Mouse (Mus musculus) kidney, embryonic 14.5 days (tissue): ENCODE data around the gene Anpep. TPM values are rescaled to one million over a fixed set of nuclear protein-coding genes. Genes with fewer than 3 reads are reported as not detected.
A peak's percentile ranks its signal among the peaks of the same experiment; 100 is the strongest.

ENCODE experiments used
- ATAC-seq: fragments of 200-750 bp; cut with Nextera tagmentation; 2 replicates; pipeline ENCODE4 v1.8.0; 2017; ENCODE audit warnings: moderate number of reproducible peaks, mild to moderate bottlenecking, moderate TSS enrichment, moderate library complexity; ENCODE audit not compliant: low FRiP score, low TSS enrichment
- H3K27ac ChIP-seq: fragments of 300-500 bp; sonication (generic); 2 replicates; pipeline ENCODE4 v1.5.1; 2014; ENCODE audit warnings: low read depth, mild to moderate bottlenecking, low read length, moderate library complexity, mixed read lengths
- H3K27me3 ChIP-seq: fragments of 300-500 bp; sonication (generic); 2 replicates; pipeline ENCODE4 v1.6.1; 2014; ENCODE audit warnings: mild to moderate bottlenecking, low read length; ENCODE audit not compliant: control insufficient read depth, insufficient read depth
- H3K36me3 ChIP-seq: fragments of 300-500 bp; sonication (generic); 2 replicates; pipeline ENCODE4 v1.6.1; 2014; ENCODE audit warnings: low read length, mixed read lengths; ENCODE audit not compliant: control insufficient read depth, insufficient read depth
- H3K4me1 ChIP-seq: fragments of 300-500 bp; sonication (generic); 2 replicates; pipeline ENCODE4 v1.6.1; 2014; ENCODE audit warnings: low read length, mixed read lengths; ENCODE audit not compliant: control insufficient read depth, insufficient read depth
- H3K4me2 ChIP-seq: fragments of 300-500 bp; sonication (generic); replicated peaks from 2 replicates; pipeline ENCODE4 v1.6.1; 2014; ENCODE audit warnings: low read depth, mild to moderate bottlenecking, low read length
- H3K4me3 ChIP-seq: fragments of 300-500 bp; sonication (generic); 2 replicates; pipeline ENCODE4 v1.5.1; 2014; ENCODE audit warnings: mild to moderate bottlenecking, low read length
- H3K9ac ChIP-seq: fragments of 300-500 bp; sonication (generic); 2 replicates; pipeline ENCODE4 v1.6.1; 2014; ENCODE audit warnings: low read depth, mild to moderate bottlenecking, low read length, moderate library complexity
- H3K9me3 ChIP-seq: fragments of 300-500 bp; sonication (generic); 2 replicates; pipeline ENCODE4 v1.6.1; 2016; ENCODE audit warnings: low read length; ENCODE audit not compliant: control insufficient read depth
- WGBS: fragments of 180-500 bp; shearing (Covaris S2); extraction: QIAGEN DNeasy Blood & Tissue Kit; methylation state at CpG from one replicate; pipeline ENCODE4 v1.1.7; 2014; 5-methylcytosine and 5-hydroxymethylcytosine counted together
- polyA plus RNA-seq: library from polyadenylated mRNA; unstranded; fragments of >200 nt; fragmentation: Nextera tagmentation; extraction: Ambion mirVana; gene quantifications from 2 replicates; pipeline ENCODE4 v1.2.1, GENCODE M21; 2014

Gene Anpep
- polyA plus RNA-seq, 1 experiment from 2014 or later: 39.0 TPM

DNA sequence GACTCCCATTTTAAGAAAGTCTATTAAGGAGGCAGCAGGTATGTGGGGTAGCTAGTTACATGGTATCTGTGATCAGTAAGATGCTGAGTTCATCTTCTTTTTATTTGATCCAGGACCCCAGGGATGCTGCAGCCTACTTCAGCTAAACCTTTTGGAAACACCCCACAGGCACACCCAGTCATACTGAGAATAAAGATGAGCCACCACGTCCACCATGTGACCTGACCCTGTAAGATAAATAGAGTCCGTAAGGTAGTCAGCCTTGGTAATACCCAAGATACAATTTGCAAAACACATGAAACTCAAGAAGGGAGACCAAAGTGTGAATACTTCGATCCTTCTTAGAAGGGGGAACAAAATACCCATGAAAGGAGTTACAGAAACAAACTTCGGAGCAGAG lies 4.6 kb downstream of the Anpep start:
- H3K27ac ChIP-seq: no peak overlapping the region
- no peaks in the 10 kb centered on the region for H3K27me3 ChIP-seq
- no peak overlapping the region for H3K9ac ChIP-seq
- peaks cover 10% of the 10 kb centered on the region for H3K4me1 ChIP-seq
- no peak overlapping the region for H3K4me3 ChIP-seq
- WGBS: 72% methylated on average over 4 of the region's 4 CpGs
- no peak overlapping the region for H3K4me2 ChIP-seq
- no peak for ATAC-seq
- H3K36me3 ChIP-seq: no peaks in the 10 kb centered on the region
- H3K9me3 ChIP-seq: no peaks in the 10 kb centered on the region

DNA sequence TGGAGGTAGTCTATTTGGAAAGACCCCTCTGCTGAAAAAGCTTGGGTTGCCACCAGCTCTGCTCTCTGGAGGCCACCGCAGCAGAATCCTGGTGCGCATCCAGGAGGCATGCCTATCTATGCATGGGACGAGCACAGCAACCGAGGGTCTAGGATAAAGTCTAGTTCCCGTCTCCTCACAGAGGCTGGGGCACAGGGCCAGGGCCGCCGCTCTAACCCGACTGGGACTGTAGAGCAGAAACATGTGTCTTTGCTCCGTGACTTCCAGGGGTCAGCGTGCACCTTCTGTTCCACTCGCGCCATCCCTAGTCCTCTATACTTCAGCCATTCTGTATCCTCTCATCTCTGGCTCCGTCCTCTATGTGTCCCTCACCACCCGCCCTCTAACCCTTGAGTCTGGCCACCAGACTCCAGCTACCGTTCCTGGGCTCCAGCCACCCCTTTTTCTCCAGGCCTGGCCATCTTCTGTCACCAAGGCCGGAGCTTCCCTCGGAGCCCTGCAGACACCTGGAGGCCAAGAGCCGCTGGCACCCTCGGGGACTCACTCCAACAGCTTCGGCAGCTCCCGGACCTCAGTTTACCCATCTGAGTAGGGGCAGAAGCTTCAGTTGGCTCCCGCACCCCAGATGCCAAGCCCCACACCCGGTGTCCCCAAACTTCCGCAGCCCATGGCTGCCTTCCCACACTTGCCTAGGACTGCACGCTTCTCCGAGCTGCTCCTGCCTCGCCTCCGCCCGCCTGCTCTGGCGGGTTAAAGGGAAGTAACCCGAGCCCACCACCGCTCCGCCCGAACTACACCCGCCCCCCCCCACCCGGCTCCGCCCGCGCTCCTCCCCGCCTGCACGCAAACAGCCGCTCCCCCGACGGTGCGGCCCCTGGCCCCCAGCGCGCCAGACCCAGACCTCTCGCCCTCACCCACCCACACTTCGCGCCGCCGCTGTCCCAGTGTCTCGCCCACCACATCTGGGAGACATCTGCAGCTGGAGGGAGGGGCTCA lies 13.1 kb downstream of the Anpep start:
- 7% methylated on average over 52 of the region's 53 CpGs for WGBS
- no peaks in the 10 kb centered on the region for H3K9me3 ChIP-seq
- ATAC-seq: peak; percentile 86

DNA sequence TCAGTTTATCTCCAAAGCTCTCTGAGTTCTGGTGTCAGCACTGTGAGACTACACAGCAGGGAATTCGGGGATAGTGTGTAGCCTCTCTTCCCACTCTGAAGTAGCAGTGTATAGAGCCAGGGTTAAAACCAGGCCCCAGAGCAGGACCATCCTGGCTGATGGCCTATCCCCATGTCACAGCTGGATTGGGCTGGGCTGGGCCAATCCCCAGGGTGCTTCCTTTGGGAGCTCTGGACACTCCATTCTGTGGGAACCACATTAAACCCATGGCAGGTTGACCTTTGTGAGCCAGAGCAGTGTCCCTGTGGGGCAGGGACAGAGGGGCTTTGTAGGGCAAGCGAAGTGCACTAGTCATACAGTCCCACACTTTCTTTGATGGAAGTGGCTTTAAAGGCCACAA lies 14.5 kb downstream of the Anpep start:
- Histone ChIP-seq H3K27me3 (no peaks in the 10 kb centered on the region), H3K4me1 (peaks cover 7% of the 10 kb centered on the region; the same call in 1 of the 2 replicates), H3K9me3 (no peaks in the 10 kb centered on the region), H3K9ac (no peak overlapping the region), H3K27ac (no peak overlapping the region), H3K4me3 (no peak overlapping the region), H3K4me2 (peak overlapping the region; percentile 83; the same call in 1 of the 2 replicates), H3K36me3 (no peaks in the 10 kb centered on the region)
- ATAC-seq: no peak
- 88% methylated on average over 2 of the region's 2 CpGs for WGBS

More for the DNA sequence above, 13.1 kb downstream of the Anpep start:
- H3K27me3 ChIP-seq: no peaks in the 10 kb centered on the region
- no peak overlapping the region for H3K27ac ChIP-seq
- H3K36me3 ChIP-seq: no peaks in the 10 kb centered on the region
- 0 out of 2 replicates have a peak, but pooled peaks cover 3% of the 10 kb centered on the region for H3K4me1 ChIP-seq
- H3K4me2 ChIP-seq: peak overlapping the region; percentile 83
- H3K4me3 ChIP-seq: peak overlapping the region; percentile 47
- H3K9ac ChIP-seq: peak overlapping the region; percentile 63

DNA sequence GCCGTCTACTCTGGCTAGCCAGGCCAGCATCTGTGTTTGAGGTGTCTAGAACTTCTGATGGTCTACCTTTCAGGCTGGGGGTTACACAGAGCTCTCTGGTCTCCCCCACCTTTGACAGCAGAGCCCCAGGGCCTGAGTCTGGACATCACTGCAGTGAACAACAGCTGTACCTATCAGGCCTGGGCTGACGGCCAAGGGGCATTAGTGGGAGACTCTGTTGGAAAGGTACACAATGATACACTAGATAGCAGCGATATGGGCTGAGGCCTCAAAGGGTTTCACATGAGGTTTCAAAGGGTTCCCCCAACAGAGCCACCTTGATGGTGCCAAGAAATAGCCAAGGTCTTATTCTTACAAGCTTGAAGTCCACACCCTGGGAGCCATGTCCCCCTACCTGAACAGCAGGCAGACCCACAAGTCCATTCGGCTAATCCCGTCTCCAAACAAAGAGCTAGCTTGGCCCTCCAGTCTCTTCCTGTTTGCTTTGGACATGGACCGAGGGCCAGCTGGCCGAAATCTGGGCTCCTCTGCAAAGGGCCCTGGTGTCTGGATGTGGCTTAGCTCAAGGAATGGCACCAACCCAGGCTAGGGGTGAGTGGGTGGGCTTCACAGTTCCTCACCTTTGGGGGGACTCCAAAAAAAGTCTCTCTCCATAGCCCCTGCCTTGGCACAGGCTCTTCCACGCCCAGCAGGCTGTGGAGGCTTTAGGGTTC lies 16.6 kb downstream of the Anpep start:
- Histone ChIP-seq H3K27me3 (no peaks in the 10 kb centered on the region), H3K36me3 (no peaks in the 10 kb centered on the region), H3K27ac (no peak overlapping the region), H3K9ac (no peak overlapping the region), H3K4me1 (peaks cover 7% of the 10 kb centered on the region; the same call in 1 of the 2 replicates), H3K4me2 (no peak overlapping the region), H3K9me3 (no peaks in the 10 kb centered on the region), H3K4me3 (no peak overlapping the region)
- WGBS: 86% methylated on average over 8 of the region's 8 CpGs
- no peak for ATAC-seq

DNA sequence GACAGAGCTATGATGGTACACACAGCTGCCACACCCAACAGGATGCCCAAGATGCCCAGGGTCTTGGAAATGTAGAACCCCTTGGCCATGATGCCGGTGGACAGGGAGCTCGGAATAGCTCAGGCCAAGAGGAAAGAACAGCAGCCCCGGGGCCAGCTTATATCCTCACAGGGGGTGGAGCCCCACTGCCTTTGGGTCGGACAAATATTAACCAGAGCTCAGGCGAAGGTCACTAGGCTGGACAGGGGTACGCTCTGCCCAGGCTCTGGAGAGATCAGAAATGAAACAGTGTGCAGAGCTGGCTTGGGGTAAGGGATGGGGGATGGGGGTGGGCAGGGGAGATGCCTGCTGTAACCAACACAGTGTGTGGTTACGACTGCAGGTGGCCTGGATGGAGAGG lies 18.7 kb downstream of the Anpep start:
- Histone ChIP-seq H3K4me3 (no peak overlapping the region), H3K9ac (no peak overlapping the region), H3K4me1 (peaks cover 3% of the 10 kb centered on the region; the same call in 1 of the 2 replicates), H3K27ac (peak overlapping the region; percentile 12; the same call in 1 of the 2 replicates), H3K9me3 (no peaks in the 10 kb centered on the region), H3K36me3 (no peaks in the 10 kb centered on the region), H3K27me3 (no peaks in the 10 kb centered on the region), H3K4me2 (0 out of 2 replicates have a peak overlapping the region, but pooled peaks have one; percentile 8)
- ATAC-seq: peak; percentile 62
- 50% methylated on average over 7 of the region's 7 CpGs for WGBS

DNA sequence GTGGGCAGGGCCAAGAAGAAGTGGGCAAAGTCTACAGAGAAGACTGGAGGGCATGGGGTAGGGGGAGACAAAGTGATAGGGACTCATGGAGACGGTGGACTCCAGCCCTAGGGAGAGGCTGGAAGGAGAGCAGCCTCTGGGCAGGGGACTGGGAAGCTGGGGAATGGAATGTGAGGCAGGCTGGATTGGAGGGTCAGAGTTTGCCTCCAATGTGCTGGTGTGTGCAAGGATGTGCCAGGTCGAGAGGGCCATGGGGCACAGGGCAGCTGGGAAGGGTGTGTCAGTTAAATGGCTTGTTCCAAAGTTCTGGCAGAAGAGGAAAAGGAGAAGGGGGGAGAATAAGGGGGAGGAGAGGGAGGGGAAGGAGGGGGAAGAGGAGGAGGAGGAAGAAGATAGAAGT lies 23.6 kb downstream of the Anpep start:
- 72% methylated on average over 2 of the region's 2 CpGs for WGBS
- Histone ChIP-seq H3K4me1 (peaks cover 3% of the 10 kb centered on the region; the same call in 1 of the 2 replicates), H3K27ac (no peak overlapping the region), H3K4me3 (no peak overlapping the region), H3K36me3 (no peaks in the 10 kb centered on the region), H3K9me3 (no peaks in the 10 kb centered on the region), H3K4me2 (no peak overlapping the region), H3K9ac (no peak overlapping the region), H3K27me3 (no peaks in the 10 kb centered on the region)
- no peak for ATAC-seq

DNA sequence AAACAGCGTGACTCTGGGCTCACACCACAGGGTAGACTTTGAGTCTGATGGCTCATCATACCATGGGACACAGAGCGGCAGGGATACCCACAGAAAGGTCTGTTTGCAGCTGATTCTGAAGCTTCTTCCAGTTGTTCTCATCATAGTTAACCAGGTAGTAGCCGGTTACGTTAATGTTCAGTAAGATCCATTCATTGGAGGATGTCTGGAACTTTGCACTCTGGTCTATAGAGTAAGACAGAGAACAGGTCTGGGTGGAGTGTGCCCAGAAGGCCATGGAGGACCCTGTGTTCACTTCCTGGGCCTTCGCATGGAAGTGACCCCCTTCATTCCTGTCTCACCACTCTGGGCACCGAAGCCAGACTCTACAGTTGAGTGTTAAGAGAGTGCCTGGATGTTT lies 25.7 kb downstream of the Anpep start:
- Histone ChIP-seq H3K27me3 (no peaks in the 10 kb centered on the region), H3K4me2 (no peak overlapping the region), H3K36me3 (no peaks in the 10 kb centered on the region), H3K9ac (no peak overlapping the region), H3K9me3 (no peaks in the 10 kb centered on the region), H3K4me3 (no peak overlapping the region), H3K4me1 (no peaks in the 10 kb centered on the region), H3K27ac (no peak overlapping the region)
- 93% methylated on average over 6 of the region's 6 CpGs for WGBS
- no peak for ATAC-seq

DNA sequence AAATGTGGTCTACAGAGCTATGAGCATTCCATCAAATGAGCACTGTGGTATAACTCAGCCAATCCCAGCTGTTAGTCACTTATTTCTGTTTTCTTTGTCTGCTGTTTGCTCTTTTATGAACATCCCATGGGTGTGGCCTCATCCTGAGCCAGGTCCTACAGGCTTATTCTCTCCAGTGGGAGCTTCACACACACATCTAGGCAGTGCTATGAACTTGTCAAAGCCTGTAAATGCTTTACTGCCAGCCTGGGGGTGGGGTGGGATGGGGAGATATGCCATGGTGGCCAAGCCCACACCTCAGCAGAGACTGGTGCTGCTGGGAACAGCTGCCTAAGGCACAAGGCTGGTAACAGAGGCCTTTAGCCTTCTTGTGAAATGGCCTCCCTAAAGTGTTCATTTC lies 27.9 kb downstream of the Anpep start:
- 0 out of 2 replicates have a peak, but pooled peaks have one; percentile 34 for ATAC-seq
- no peaks in the 10 kb centered on the region for H3K36me3 ChIP-seq
- no peak overlapping the region for H3K4me2 ChIP-seq
- no peak overlapping the region for H3K4me3 ChIP-seq
- no peak overlapping the region for H3K27ac ChIP-seq
- no peaks in the 10 kb centered on the region for H3K4me1 ChIP-seq
- H3K9me3 ChIP-seq: no peaks in the 10 kb centered on the region
- H3K9ac ChIP-seq: no peak overlapping the region
- H3K27me3 ChIP-seq: no peaks in the 10 kb centered on the region
